Mouse (Mus musculus): ENCODE data around the gene Map4k3. TPM values are rescaled to one million over a fixed set of nuclear protein-coding genes. Genes with fewer than 3 reads are reported as not detected.
"Not testable (repeated sequence)": the region's sequence is repeated elsewhere in the genome, so short reads cannot be mapped to it uniquely, and the experiment has no call there.

Map4k3 gene
- polyA plus RNA-seq, 1 experiment from 2014 or later = 21.3 TPM

- Histone ChIP-seq H3K27ac (no peak overlapping the region), H3K9ac (no peak overlapping the region), H3K4me1 (no peaks in the 10 kb centered on the region), H3K4me2 (no peak overlapping the region), H3K4me3 (no peak overlapping the region), H3K27me3 (no peaks in the 10 kb centered on the region), H3K9me3 (replicated peaks) (0 out of 2 replicates have a peak, but pooled peaks cover 3% of the 10 kb centered on the region), H3K36me3 (ENCODE audit: poor library complexity, severe bottlenecking) (no peaks in the 10 kb centered on the region)
- WGBS = 86% methylated on average over 9 of the region's 9 CpGs
- no peak for ATAC-seq
Observed at GRCm38 (mm10) chr17:80755076-80755871, 27.0 kb upstream of the Map4k3 start.

- H3K4me1 ChIP-seq = no peaks in the 10 kb centered on the region
- 0 out of 2 replicates have a peak, but pooled peaks cover 3% of the 10 kb centered on the region for H3K9me3 ChIP-seq (replicated peaks)
- no peak overlapping the region for H3K4me2 ChIP-seq
- ATAC-seq = no peak
- H3K4me3 ChIP-seq = no peak overlapping the region
- no peak overlapping the region for H3K27ac ChIP-seq
- 72% methylated on average over 8 of the region's 8 CpGs for WGBS
- no peaks in the 10 kb centered on the region for H3K36me3 ChIP-seq (ENCODE audit: poor library complexity, severe bottlenecking)
- H3K9ac ChIP-seq = no peak overlapping the region
- H3K27me3 ChIP-seq = no peaks in the 10 kb centered on the region
Observed at GRCm38 (mm10) chr17:80754589-80754988, 26.3 kb upstream of the Map4k3 start.

- H3K9ac ChIP-seq = no peak overlapping the region
- H3K9me3 ChIP-seq (replicated peaks) = 0 out of 2 replicates have a peak, but pooled peaks cover 3% of the 10 kb centered on the region
- H3K27ac ChIP-seq = no peak overlapping the region
- no peaks in the 10 kb centered on the region for H3K36me3 ChIP-seq (ENCODE audit: poor library complexity, severe bottlenecking)
- no peak overlapping the region for H3K4me2 ChIP-seq
- 21% methylated on average over 1 of the region's 1 CpGs for WGBS
- no peaks in the 10 kb centered on the region for H3K4me1 ChIP-seq
- no peaks in the 10 kb centered on the region for H3K27me3 ChIP-seq
- no peak for ATAC-seq
- H3K4me3 ChIP-seq = no peak overlapping the region
Observed at GRCm38 (mm10) chr17:80752466-80752865, 24.2 kb upstream of the Map4k3 start.

GRCm38 (mm10) chr17:80739421-80739820 is 11.1 kb upstream of the Map4k3 start:
- no peaks in the 10 kb centered on the region for H3K36me3 ChIP-seq (ENCODE audit: poor library complexity, severe bottlenecking)
- 57% methylated on average over 5 of the region's 5 CpGs for WGBS
- H3K4me2 ChIP-seq = no peak overlapping the region
- H3K9me3 ChIP-seq (replicated peaks) = no peaks in the 10 kb centered on the region
- H3K27ac ChIP-seq = no peak overlapping the region
- H3K9ac ChIP-seq = no peak overlapping the region
- no peak for ATAC-seq
- no peak overlapping the region for H3K4me3 ChIP-seq
- no peaks in the 10 kb centered on the region for H3K4me1 ChIP-seq
- no peaks in the 10 kb centered on the region for H3K27me3 ChIP-seq

- H3K4me3 ChIP-seq = no peak overlapping the region
- no peak overlapping the region for H3K4me2 ChIP-seq
- no peaks in the 10 kb centered on the region for H3K27me3 ChIP-seq
- H3K4me1 ChIP-seq = no peaks in the 10 kb centered on the region
- WGBS = 71% methylated on average over 6 of the region's 6 CpGs
- H3K36me3 ChIP-seq (ENCODE audit: poor library complexity, severe bottlenecking) = no peaks in the 10 kb centered on the region
- ATAC-seq = no peak
- no peak overlapping the region for H3K27ac ChIP-seq
- no peak overlapping the region for H3K9ac ChIP-seq
- no peaks in the 10 kb centered on the region; the same call in 1 of the 2 replicates for H3K9me3 ChIP-seq (replicated peaks)
Observed at GRCm38 (mm10) chr17:80734700-80735099, 6.4 kb upstream of the Map4k3 start.

GRCm38 (mm10) chr17:80733121-80733800 is 5.0 kb upstream of the Map4k3 start:
- Histone ChIP-seq H3K9me3 (replicated peaks) (no peaks in the 10 kb centered on the region; the same call in 1 of the 2 replicates), H3K4me2 (no peak overlapping the region), H3K27me3 (no peaks in the 10 kb centered on the region), H3K4me1 (peaks cover 7% of the 10 kb centered on the region; the same call in 1 of the 2 replicates), H3K27ac (no peak overlapping the region), H3K9ac (no peak overlapping the region), H3K4me3 (no peak overlapping the region), H3K36me3 (ENCODE audit: poor library complexity, severe bottlenecking) (no peaks in the 10 kb centered on the region)
- ATAC-seq = no peak
- WGBS = 81% methylated on average over 12 of the region's 12 CpGs

GRCm38 (mm10) chr17:80732256-80732655 is 4.0 kb upstream of the Map4k3 start:
- 89% methylated on average over 4 of the region's 4 CpGs for WGBS
- Histone ChIP-seq H3K27ac (no peak overlapping the region), H3K4me3 (no peak overlapping the region), H3K36me3 (ENCODE audit: poor library complexity, severe bottlenecking) (no peaks in the 10 kb centered on the region), H3K9me3 (replicated peaks) (no peaks in the 10 kb centered on the region; the same call in 1 of the 2 replicates), H3K27me3 (no peaks in the 10 kb centered on the region), H3K4me1 (peaks cover 7% of the 10 kb centered on the region; the same call in 1 of the 2 replicates), H3K4me2 (no peak overlapping the region), H3K9ac (no peak overlapping the region)
- ATAC-seq = no peak

GRCm38 (mm10) chr17:80730283-80730682 is 2.0 kb upstream of the Map4k3 start:
- H3K4me2 ChIP-seq; ATAC-seq; H3K27me3 ChIP-seq; H3K4me3 ChIP-seq; H3K9me3 ChIP-seq (replicated peaks); H3K9ac ChIP-seq; H3K36me3 ChIP-seq (ENCODE audit: poor library complexity, severe bottlenecking); H3K27ac ChIP-seq: not testable (repeated sequence)
- peaks cover 24% of the 10 kb centered on the region for H3K4me1 ChIP-seq
- whole genome bisulfite sequencing = 88% methylated on average over 6 of the region's 6 CpGs

GRCm38 (mm10) chr17:80729825-80730224 is 1.5 kb upstream of the Map4k3 start:
- H3K4me3 ChIP-seq = no peak overlapping the region
- H3K27me3 ChIP-seq = no peaks in the 10 kb centered on the region
- peaks cover 7% of the 10 kb centered on the region; the same call in 1 of the 2 replicates for H3K36me3 ChIP-seq (ENCODE audit: poor library complexity, severe bottlenecking)
- 79% methylated on average over 5 of the region's 5 CpGs for WGBS
- no peak for ATAC-seq
- H3K4me2 ChIP-seq = no peak overlapping the region
- peaks cover 28% of the 10 kb centered on the region for H3K4me1 ChIP-seq
- no peak overlapping the region for H3K9ac ChIP-seq
- H3K27ac ChIP-seq = no peak overlapping the region
- no peaks in the 10 kb centered on the region; the same call in 1 of the 2 replicates for H3K9me3 ChIP-seq (replicated peaks)

GRCm38 (mm10) chr17:80729080-80729749 is 930 bp upstream of the Map4k3 start:
- Histone ChIP-seq H3K4me1 (peaks cover 34% of the 10 kb centered on the region), H3K27ac (no peak overlapping the region), H3K4me3 (no peak overlapping the region), H3K4me2 (peak overlapping the region; percentile 82), H3K9ac (no peak overlapping the region), H3K36me3 (ENCODE audit: poor library complexity, severe bottlenecking) (peaks cover 7% of the 10 kb centered on the region; the same call in 1 of the 2 replicates), H3K27me3 (no peaks in the 10 kb centered on the region), H3K9me3 (replicated peaks) (no peaks in the 10 kb centered on the region; the same call in 1 of the 2 replicates)
- 18% methylated on average over 9 of the region's 9 CpGs for WGBS
- ATAC-seq = no peak

- Histone ChIP-seq H3K36me3 (ENCODE audit: poor library complexity, severe bottlenecking) (peaks cover 7% of the 10 kb centered on the region; the same call in 1 of the 2 replicates), H3K4me2 (peak overlapping the region; percentile 82), H3K27me3 (no peaks in the 10 kb centered on the region), H3K4me1 (peaks cover 40% of the 10 kb centered on the region), H3K9me3 (replicated peaks) (no peaks in the 10 kb centered on the region), H3K27ac (peak overlapping the region; percentile 85), H3K9ac (peak overlapping the region; percentile 97), H3K4me3 (peak overlapping the region; percentile 93)
- ATAC-seq = peak; percentile 76
- under 1% methylated on average over 47 of the region's 54 CpGs for WGBS
Observed at GRCm38 (mm10) chr17:80727341-80727951, 839 bp downstream of the Map4k3 start.

Measured in forebrain, embryonic 13.5 days (tissue).